Mouse (Mus musculus): Measurements from ENCODE around the gene Scgn.

DNA sequence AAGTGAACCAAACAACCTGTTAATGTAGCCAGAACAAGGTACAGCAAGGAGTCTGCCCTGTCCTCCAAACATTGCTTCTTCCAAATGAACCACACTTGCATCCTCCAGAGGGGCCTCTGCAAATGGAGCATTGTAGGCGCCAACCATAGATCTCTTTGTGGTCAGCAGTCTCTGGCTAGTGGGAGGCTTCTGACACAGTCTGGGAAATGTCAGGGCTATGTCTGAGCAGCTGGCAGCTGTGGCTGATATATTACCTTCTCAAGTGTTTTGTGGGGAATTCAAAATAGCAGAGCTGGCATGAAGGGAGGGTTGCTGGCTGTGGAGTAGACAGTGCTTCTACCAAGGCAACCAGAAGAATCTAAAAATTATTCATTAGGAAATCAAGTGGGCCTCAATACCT, 74.9 kb downstream of the Scgn start:
- no peak for TF ChIP-seq CTCF (IDR thresholded peaks at IDR 0.05 in 2 of 3, conservative IDR thresholded peaks at IDR 0.05 in 1 of 3; ENCODE audit: control insufficient read depth in 1 of 3, insufficient read depth in 1 of 3, low read depth in 2 of 3, low read length in 3 of 3, poor library complexity in 1 of 3, severe bottlenecking in 1 of 3)
- no peak for TF ChIP-seq POLR2A (IDR thresholded peaks at IDR 0.05; ENCODE audit: control insufficient read depth in 1 of 2, insufficient read depth in 1 of 2, low read depth in 1 of 2, low read length in 2 of 2, poor library complexity in 1 of 2)
- TF ChIP-seq EP300 (IDR thresholded peaks at IDR 0.05; ENCODE audit: low read depth in 1 of 2, low read length in 2 of 2), result no peak
- no peak for TF ChIP-seq MAZ (IDR thresholded peaks at IDR 0.05; ENCODE audit: low read depth, low read length)
- no peak for TF ChIP-seq TCF12 (IDR thresholded peaks at IDR 0.05; ENCODE audit: low read depth, low read length)
- no peak for TF ChIP-seq ETS1 (IDR thresholded peaks at IDR 0.05; ENCODE audit: low read depth, low read length)
- TF ChIP-seq MEF2A (IDR thresholded peaks at IDR 0.05; ENCODE audit: extremely low read depth, insufficient replicate concordance, low read depth, low read length, poor library complexity, severe bottlenecking), result no peak
- TF ChIP-seq CHD1 (IDR thresholded peaks at IDR 0.05; ENCODE audit: low read depth, low read length), result no peak

All from MEL (cell line).